Mouse (Mus musculus) right cerebral cortex, postnatal 36 days (tissue): Measurements from ENCODE around the gene Nrd1.

Experiments used
- DNase-seq, 2 experiments: peaks; one replicate each; pipeline ENCODE4 v3.0.0; 2022; ENCODE audit warnings: low spot score in 2 of 2, mixed read lengths in 1 of 2

The Nrd1 gene

DNA sequence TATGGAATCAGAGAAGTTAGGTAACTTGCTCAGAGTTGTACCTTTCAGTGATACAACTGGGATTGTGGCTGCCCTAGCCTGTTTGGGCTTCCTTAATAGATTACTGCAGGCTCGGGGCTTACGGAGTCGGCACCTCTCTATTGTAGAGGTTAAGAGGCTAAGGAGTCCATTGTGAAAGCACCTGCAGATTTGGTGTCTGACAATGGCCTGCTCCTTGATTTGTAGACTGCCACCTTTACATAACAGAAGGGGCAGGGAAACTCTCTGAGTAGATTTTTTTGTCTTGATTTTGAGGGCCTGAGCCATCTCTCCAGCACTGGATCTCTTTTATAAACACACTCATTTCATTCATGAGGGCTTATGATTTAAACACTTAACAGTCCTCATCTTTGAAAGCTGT, 26.1 kb downstream of the Nrd1 start:
- DNase-seq: no peak

DNA sequence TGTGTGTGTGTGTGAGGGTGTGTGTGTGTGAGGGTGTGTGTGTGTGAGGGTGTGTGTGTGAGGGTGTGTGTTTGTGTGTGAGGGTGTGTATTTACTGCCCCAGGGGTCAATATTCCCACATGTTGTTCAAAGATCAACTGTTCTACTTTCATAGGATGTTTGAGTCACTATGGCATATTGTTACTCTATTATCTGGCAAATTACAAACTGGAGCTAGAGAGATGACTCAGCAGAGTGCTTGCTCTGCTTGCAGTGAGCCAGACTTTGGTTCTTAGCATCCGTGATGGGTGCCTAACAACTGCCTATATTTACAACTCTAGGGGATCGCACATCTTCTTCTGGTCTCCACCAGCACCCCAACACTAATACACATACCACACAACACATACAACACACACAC, 29.4 kb downstream of the Nrd1 start:
- no peak for DNase-seq

DNA sequence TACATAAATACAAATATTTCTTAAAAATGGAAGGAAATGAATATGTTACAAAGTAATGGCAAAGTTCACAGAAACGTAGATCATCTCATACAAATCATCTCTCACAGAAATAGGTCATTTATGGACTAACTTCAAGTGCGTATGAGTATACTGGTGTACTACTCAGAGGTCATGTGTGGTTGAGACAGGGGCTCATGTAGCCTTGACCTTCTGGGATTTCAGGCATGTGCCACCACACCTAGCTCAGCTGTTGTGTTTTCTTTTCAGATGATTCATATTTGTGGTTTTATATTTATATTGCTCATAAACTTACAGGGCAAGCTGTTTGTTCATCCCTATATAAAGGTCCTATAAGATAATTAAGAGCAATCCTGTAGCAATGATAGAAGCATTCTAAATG, 29.8 kb downstream of the Nrd1 start:
- no peak for DNase-seq

DNA sequence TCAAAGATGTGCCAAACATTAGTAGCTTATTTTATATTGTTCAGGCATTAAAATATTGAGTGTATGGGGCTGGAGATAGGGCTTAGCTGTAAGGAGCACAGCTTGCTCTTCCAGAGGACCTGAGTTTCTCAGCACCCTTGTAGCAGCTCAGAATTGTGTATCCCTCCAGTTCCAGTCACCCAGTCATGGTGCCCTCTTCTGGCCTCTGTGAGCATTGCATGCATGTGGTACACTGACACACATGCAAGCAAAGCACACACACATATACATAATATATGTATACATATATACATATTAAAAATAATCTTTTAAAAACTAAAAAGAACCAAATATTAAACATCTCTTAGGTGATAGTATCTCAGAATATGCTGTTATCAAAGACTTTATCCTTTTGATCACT, 35.9 kb downstream of the Nrd1 start:
- DNase-seq: no peak

DNA sequence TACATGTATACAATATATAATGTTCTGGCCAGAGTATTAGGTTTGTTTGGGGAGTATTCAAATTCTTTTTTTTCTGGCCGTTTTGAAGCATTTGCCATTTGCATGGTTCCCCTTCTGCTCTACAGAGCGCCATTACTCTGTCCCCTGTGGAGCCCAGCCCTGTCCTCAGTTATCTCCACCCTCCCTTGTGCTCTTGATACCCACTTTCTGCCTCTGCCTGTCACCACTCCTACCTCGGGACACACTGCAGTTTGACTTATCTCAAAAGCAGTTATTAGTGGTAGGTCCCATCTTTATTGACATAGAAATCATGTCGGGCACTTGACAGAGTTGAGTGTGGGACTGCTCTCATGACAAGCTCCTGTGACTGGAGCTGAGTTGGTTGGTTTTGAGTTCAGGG, 42.3 kb downstream of the Nrd1 start:
- DNase-seq: no peak

DNA sequence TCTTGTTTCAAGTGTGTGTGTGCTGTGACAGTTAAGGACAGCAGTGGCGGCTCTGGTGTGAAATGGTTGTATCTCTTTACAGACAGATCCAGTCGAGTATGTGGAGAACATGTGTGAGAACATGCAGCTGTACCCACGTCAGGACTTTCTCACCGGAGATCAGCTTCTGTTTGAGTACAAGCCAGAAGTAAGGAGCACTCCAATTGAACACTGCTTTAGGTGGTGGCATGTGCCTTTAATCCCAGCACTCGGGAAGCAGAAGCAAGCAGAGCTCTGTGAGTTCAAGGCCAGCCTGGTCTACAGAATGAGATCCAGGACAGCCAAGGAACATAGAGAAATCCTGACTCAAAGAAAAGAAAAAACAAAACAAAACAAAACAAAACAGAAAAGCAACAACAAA, 42.8 kb downstream of the Nrd1 start:
- no peak for DNase-seq

DNA sequence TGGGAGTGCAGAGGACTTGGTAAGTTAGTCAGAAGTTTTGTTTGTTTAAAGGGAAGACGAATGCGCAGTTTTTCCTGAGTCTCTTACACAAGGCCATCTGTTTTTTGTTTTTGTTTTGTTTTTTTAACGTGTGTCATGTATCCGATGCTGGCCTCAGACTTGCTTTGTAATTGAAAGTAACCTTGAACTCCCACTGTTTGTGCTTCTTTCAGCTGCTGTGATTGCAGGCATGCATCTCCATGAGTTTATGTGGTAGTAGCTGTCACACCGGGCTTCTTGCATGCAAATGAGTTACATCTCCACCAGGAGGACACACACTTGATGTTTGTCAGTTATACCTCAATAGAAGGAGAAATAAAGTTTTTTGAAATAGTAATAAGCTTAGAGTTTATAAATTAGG, 43.3 kb downstream of the Nrd1 start:
- no peak for DNase-seq

DNA sequence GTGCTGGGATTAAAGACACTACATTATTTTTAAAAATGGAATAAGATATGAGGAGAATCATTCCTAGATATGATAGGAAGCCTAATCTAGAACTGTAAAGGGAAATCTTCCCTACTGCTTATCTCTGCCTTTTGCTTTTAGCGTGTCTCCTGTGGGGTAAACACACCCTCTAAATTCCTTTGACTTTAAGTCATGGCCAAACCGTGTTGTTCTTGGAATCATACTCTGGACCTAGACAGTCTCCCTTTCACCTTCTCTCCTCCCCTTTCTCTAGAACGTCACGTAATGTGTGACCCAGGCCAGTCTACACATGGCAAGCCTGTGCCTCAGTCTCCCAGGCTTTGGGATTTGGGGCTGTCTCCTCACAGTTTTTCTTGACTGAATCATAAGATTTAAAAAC, 47.8 kb downstream of the Nrd1 start:
- no peak for DNase-seq

DNA sequence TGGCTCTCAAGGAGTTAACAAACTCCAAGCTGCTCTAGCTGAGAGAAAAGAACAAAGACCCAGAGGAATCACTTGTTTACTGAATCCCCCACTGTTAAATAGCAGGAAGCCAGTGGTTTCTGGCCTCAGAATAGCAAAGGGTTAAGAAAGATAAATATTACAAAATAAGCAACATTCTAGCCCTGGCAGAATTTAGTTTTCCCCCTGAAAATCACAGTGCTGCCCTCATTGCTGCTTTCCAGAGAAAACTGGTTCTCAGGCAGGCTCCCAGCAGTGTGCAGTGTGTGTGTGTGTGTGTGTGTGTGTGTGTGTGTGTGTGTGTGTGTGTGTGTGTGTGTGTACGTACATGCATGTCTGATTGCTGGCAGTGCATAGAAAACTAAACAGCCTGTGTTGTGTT, 51.8 kb downstream of the Nrd1 start:
- DNase-seq: no peak

DNA sequence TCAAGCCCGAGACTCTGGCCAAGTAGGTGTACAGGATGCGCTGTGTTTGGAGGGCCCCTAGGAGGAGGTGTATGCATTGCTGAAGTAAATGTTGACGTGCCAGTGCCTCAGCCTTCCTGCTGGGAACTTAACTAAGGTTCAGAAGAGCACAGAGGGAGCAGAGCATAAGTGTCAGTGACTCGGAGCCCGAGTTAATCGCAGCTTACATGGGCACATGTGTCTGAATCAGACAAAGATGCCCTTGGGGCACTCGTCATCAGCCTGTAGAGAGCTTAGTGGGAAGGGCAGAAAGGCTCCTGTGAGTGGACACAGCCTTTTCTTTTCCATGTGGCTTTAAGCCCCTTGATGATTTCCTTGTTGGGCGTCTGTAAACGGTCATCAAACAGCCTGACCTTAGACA, 53.5 kb downstream of the Nrd1 start:
- DNase-seq: no peak

DNA sequence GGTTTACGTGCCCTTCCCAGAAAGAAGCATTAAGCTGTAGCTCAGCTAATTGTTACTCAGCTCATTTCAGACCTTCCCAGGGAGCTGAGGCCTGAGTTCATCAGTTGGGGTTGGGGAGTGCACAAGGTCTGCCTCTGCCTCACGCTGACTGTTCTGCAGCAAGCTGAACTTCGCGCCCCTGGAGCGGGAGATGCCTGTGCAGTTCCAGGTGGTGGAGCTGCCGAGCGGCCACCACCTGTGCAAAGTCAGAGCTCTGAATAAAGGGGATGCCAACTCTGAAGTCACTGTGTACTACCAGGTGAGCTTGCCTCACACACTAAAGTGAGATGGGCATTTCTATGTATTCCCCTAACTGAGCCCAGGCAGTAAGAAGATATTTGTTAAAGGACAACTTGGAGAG, 55.9 kb downstream of the Nrd1 start:
- DNase-seq: no peak

DNA sequence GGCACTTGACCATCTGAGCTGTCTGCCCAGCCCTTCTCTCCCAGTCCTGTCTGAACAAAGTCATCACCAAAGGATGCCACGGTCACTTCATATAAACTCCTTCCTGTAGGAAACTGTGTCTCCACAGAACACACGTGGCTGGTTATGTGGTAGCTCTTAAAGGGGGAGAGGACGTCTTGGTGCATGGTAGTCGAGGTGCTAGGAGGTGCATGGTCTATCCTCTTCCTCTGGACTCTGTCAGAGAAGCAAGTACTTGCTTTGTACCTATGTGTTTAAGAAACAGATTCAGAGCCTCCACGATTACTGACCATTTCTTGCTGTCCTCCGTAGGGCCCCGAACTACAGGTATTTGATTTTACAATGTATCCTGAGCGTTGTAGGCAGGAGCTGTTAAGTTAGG, 57.2 kb downstream of the Nrd1 start:
- DNase-seq: no peak

DNA sequence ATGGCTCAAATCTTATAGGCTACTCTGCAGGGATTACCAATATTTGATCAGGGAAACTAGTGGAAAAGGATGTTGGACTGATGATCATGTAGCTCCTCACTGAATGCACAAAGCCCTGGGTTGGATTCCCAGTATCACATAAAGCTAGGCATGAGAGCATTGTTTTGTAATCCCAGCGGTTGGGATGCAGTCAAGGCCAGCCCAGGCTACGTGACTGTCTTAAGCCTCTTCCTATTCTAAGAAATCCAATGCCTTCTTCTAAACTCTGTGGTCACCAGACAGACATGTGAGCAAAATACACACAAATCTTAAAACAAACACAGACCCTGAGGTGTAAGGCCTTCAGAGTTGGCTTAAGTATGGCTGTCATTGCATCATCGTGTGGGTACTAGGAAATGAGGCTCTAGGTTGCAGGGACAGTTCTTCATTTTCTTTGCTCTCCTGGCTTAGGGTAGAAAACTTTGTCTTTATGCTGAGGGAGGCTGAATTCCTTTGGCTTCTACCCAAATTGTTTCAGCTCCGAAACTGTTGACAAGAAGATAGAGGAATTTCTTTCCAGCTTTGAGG, 58.9 kb downstream of the Nrd1 start:
- no peak for DNase-seq

DNA sequence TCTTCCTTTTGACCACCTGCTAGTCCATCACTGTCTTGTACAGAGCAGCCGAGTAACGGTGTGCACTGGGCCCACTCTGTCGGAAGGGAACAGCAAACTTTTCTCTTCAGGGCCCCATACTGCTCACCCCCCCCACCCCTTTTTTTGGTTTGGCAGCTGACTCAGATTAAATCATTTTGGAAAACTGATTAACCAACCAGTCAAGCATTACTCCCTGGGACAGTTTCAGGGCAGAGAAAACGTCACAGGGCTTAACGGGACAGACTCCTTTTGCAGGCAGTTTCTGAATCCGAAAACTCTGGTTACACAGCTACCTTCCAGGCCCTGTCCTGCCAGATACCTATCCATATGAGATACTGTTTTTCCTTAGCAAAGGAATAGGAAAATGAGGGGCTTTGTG, 64.5 kb downstream of the Nrd1 start:
- no peak for DNase-seq

DNA sequence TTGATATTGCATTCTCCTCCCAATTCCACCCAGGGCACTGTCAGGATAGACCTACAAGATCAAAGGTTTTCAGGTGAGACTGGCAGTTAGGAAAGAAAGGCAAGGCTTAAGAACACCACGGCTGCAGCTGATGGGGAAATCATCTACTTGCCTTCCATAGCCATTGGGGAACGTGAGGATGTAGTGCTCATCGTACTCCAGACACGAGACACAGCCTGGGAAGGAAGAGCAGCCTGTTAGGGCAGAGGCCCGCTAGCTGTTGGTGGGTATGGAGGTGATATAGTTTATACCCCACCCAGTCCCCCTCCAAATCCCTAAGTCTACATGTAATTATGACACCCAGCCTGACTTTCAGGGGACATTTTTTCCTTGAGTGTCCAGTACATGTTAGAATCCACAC, 65.3 kb downstream of the Nrd1 start:
- no peak for DNase-seq

DNA sequence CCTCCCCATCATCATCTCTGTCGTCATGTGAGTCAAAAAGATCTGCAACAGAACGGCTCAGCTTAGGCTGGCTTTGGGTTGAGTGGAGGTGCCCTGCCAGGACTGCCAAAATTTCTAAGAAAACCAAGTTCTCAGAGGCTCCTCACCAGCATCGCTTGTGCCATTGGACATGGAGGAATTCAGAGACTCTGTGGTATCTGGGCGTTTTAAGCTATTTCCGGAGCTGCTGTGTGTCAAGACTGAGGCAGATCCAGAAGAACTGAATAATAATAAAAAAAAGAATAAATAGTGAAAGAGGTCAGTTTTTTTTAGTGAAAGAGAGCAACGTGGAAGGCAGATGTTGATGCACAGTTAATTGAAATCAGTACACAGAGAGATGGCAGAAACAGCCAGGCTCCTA, 72.4 kb downstream of the Nrd1 start:
- no peak for DNase-seq

DNA sequence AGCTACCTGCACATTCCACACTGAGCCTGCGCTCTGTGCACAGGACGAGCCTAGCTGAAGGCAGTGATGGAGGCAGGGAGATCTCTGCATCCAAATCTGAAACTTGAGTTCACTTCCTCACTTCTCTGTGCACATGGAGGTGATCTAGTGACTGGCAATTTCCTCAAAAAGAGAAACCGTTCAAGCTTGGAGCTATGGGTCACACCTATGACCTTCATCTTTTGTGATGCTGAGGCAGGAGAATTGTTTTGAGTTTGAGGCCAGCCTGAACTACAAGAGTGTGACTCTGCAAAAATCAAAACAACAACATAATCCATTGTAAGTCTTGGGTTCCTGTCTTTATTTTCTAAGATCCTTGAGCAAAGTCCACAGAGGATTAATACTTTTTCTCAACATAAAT, 72.8 kb downstream of the Nrd1 start:
- no peak for DNase-seq

DNA sequence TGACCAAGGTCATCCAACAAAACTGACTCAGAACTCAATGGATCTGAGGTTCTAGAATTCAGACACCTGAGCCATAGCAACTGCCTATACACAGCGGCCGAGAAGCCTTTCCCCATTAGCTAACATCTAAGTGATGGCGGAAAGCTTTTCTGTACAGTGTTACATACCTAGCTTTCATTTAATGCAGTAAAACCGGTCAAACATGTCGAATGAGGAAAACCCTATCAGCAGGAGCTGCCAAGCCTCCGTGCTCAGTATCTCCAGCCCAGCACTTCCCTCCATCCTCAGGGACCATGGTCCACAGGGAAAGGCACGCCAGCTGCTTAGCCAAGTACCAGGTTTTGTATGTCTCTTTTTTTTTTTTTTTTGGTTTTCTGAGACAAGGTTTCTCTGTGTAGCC, 78.5 kb downstream of the Nrd1 start:
- no peak for DNase-seq

DNA sequence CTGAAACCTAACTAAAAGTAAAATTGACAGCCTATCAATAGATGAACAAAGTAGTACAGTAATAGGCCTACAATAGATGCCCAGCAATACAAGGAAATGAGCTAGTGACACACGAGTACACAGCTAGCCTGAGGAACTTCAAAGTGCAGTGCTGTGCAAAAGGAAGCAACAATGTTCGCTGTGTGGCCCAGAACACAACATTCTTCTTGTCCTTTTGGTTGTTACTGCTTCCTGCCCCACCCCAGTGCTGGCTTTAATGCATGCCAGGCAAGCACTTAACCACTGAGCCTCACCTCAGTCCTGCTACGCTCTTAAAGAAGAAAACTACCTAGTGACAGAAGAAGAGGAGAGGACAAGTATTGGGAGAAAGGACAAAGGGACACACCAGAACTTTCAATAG, 79.2 kb downstream of the Nrd1 start:
- no peak for DNase-seq

DNA sequence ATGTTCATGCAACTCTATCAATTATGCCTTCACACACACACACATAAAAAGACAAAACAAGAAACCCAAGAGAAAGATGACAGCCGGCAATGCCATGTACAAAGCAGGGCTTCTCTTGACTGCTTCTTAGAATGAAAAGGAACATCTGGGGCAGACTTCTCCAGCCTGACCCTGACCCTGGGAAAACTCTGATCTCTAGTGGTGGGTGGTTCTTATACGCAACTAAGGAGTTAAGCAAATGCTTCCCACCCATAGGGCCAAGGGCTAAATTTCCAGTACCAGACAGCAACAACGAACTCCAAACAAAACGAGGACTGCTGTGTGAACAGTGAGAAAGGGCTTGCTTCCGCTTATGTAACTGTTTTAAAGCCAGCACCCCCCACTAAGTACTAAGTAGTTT, 79.7 kb downstream of the Nrd1 start:
- no peak for DNase-seq

DNA sequence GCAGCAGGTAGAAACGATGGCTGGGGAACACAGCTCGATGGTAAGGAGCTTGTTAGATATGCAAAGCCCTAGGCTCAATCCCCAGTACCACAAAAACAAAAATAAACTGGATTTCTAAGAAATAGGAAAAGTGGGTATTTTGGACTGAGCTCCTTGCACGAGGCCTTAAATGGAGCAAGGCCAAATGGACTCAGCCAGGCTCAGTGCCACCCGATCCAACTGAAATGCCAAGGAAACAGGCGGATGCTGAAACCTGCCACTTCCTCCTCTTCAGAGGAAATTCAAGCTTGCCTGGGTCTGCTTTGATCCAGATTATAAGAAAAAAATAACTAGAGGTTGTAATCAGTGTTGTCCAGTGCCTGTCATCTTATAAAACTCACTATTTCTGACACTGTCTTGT, 88.7 kb downstream of the Nrd1 start:
- no peak for DNase-seq

DNA sequence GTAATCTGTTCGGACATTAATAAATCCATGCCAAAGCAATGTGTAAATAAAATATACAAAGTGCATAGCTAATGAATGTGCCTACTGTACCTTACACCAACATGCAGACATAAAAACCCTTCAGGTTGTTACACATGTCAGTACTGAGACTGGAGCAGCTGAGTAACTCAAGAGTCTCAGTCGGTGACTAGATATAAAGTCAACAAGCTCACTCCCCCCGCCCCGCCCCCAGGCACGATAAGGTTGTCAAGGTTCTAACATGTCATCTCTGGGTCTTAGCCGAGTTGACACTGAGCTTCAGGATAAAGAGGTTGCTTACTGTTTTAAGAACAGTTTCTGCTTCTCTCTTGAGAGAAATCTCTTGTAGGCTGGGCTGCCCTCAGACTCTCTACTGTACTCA, 89.5 kb downstream of the Nrd1 start:
- no peak for DNase-seq

DNA sequence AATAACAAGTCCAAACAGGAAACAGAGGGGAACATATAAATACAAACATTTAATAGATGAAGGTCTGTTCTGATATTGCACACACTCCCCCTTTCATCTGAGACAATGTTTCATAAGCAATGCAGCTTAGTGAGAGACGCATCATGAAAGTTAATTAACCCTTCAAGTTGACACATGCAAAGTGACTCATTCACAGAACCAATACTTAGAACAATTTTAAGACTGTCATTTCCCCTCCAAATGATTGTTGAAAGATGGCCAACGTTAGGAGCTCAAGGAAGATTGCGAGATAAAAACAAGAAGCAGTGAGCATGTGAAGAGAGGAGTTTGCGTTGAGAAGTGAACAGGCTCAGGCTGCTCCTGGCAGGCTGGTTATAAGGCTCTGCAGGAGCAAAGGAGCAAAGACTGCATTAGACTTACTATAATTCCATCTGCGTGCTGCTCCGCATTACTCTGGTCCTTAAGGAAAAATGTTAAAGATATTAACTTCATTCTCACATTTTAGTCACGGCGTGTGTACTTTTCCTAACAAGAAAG, 90.9 kb downstream of the Nrd1 start:
- DNase-seq: no peak

DNA sequence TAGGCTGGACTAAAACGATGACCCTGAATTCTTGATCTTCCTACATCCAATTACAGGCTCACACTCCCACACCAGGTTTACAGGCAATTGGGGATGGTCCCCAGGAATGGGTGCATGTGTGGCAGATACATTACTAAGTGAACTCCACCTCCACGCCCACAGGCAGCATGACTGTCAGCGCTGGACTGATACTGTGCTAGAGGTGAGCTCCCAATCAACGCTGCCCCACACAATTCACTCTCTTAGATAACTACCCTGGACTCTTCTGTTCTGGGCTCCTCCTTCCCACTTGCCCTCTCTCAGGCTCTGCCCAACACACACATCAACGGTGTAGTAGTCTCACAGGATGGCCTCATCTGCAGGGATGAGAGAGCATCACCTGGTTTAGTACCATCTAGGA, 91.9 kb downstream of the Nrd1 start:
- no peak for DNase-seq

DNA sequence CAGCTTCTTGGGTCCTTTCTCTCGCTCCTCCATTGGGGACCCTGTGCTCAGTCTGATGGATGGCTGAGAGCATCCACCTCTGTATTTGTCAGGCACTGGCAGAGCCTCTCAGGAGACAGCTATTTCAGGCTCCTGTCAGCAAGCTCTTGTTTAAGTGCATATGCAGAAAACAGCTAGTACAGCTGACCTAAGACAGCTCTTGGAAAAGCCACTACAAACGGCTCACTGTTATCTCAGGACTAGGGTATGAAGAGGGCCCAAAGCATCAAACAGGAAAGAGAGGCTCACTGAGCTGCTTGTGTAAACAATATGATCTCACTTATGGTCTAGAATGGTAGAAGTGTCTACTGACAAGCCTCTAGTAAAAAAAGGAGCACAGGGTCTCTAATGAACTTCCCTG, 93.8 kb downstream of the Nrd1 start:
- no peak for DNase-seq
